Mouse (Mus musculus): ENCODE measurements around the gene D630036H23Rik. TPM values are rescaled to one million over a fixed set of nuclear protein-coding genes. Genes with fewer than 3 reads are reported as not detected.
"Not testable (repeated sequence)": the region's sequence is repeated elsewhere in the genome, so short reads cannot be mapped to it uniquely, and the experiment has no call there.

D630036H23Rik gene
- polyA plus RNA-seq, 1 experiment from 2014 or later: 3.2 TPM

DNA sequence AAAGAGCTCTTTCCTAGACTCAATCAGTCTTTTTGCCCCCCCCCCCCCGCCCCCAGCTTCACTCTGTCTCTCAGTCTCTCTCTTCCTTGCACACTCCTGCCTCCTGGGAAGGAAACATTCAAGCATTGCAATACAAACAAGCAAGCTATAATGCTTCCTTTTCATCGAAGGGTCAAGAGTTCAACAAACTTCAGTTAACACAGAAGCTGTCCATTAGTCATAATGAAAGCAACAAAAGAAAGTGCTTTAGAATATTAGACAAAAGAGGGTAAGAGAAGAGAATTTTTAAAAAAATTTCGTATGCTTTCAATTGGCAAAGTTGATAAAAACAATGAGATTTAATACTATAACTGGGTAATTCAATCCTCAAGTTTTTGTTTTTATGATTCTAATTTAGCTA, 1.7 kb downstream of the D630036H23Rik start:
- H3K9me3 ChIP-seq (ENCODE audit: control insufficient read depth, low read length): no peaks in the 10 kb centered on the region
- H3K9ac ChIP-seq (ENCODE audit: low read length): no peak overlapping the region
- no peaks in the 10 kb centered on the region for H3K27me3 ChIP-seq (replicated peaks; ENCODE audit: control insufficient read depth, insufficient read depth, low read length)
- DNase-seq (ENCODE audit: low spot score): no peak
- H3K4me2 ChIP-seq (ENCODE audit: low read length): no peak overlapping the region
- peaks cover 4% of the 10 kb centered on the region for H3K4me1 ChIP-seq (replicated peaks; ENCODE audit: control insufficient read depth, insufficient read depth, low read length)
- no peak overlapping the region for H3K4me3 ChIP-seq (ENCODE audit: low read depth, low read length)
- 41% methylated on average over 3 of the region's 3 CpGs for WGBS
- ATAC-seq (replicated peaks; ENCODE audit: low FRiP score, low TSS enrichment, low read depth): no peak
- no peaks in the 10 kb centered on the region for H3K36me3 ChIP-seq (ENCODE audit: control insufficient read depth, insufficient read depth, low read length)
- H3K27ac ChIP-seq (ENCODE audit: low read depth): no peak overlapping the region

DNA sequence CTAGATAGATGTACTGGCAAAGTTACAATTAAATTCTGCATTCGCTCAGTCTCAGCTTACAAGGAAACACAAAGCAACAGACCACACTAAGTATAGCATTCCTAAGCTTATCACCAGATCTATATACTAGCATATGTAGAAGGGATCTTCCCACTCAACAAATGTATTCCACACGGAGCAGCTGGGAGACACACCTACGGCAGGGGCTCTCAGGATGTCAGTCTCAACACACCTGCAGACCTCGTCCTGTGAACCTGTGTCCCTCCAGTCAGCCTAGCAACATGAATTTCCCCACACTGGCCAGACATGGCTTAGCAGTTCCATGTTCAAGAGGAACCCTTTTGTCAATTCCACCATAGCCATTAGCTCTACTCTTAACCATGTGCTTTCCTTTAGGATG, 5.6 kb downstream of the D630036H23Rik start:
- H3K27ac ChIP-seq (ENCODE audit: low read depth); H3K4me2 ChIP-seq (ENCODE audit: low read length); H3K4me3 ChIP-seq (ENCODE audit: low read depth, low read length); DNase-seq (ENCODE audit: low spot score); ATAC-seq (replicated peaks; ENCODE audit: low FRiP score, low TSS enrichment, low read depth); H3K9ac ChIP-seq (ENCODE audit: low read length); H3K9me3 ChIP-seq (ENCODE audit: control insufficient read depth, low read length); H3K36me3 ChIP-seq (ENCODE audit: control insufficient read depth, insufficient read depth, low read length); H3K4me1 ChIP-seq (replicated peaks; ENCODE audit: control insufficient read depth, insufficient read depth, low read length); H3K27me3 ChIP-seq (replicated peaks; ENCODE audit: control insufficient read depth, insufficient read depth, low read length): not testable (repeated sequence)
- WGBS: 92% methylated on average over 3 of the region's 4 CpGs

DNA sequence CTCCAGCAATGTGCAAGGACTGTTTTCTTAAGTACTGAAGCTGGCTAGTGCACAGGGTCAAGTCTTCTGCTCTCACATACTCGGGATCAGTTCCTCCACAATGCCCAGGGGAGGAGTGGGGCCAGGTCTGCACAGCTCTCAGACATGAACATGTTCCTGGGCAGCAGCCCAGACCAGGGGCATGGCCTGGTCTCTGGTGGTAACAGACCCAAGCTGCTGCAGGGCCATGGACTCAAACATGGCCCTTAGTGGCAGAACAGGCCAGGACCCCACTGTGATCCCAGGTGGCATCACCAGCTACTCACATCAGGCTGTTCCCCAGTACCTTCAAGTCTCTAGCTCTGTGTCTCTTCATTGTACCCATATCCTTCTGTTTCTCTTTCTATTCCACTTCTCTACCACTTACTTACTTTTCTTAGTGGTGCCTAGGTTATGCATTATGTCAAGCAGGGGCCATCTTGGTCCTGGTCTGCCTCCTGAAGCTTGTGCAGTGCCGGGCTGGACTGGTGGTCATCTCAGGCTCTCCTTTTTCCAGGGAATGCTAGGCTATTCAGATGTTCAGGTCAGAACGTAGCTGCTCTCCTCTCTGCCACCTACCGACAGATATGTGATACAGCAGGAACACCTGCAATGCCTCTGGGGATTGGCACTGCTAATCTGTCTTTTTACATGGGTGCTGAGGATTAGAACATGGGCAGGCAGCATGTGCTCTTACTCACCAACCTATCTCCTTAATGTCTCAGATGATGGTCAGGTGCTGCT, 8.6 kb downstream of the D630036H23Rik start:
- Histone ChIP-seq H3K9me3 (ENCODE audit: control insufficient read depth, low read length) (no peaks in the 10 kb centered on the region), H3K27ac (ENCODE audit: low read depth) (no peak overlapping the region), H3K27me3 (replicated peaks; ENCODE audit: control insufficient read depth, insufficient read depth, low read length) (no peaks in the 10 kb centered on the region), H3K4me2 (ENCODE audit: low read length) (no peak overlapping the region), H3K4me3 (ENCODE audit: low read depth, low read length) (no peak overlapping the region), H3K36me3 (ENCODE audit: control insufficient read depth, insufficient read depth, low read length) (no peaks in the 10 kb centered on the region), H3K9ac (ENCODE audit: low read length) (no peak overlapping the region), H3K4me1 (replicated peaks; ENCODE audit: control insufficient read depth, insufficient read depth, low read length) (no peaks in the 10 kb centered on the region)
- ATAC-seq (replicated peaks; ENCODE audit: low FRiP score, low TSS enrichment, low read depth): no peak
- no peak for DNase-seq (ENCODE audit: low spot score)
- 53% methylated on average over 4 of the region's 4 CpGs for WGBS

DNA sequence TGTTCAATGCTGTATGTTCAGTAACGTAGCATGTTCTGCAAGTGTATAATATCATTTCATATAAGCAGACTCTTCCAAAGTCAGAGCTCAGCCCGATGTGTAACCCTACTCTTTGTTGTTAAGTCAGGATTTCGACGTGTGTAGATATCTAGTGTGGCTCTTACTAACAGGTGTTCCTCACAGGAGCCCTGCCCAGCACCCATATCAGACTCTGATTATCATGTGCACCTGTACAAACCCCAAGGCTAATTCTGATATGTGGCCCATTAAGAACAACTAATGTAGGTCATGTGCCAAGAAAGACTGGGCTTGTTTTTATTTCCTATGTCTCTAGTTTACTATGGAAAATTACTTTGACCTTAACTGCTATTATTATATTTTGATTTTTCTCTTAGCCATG, 18.0 kb downstream of the D630036H23Rik start:
- Histone ChIP-seq H3K27me3 (replicated peaks; ENCODE audit: control insufficient read depth, insufficient read depth, low read length) (no peaks in the 10 kb centered on the region), H3K36me3 (ENCODE audit: control insufficient read depth, insufficient read depth, low read length) (no peaks in the 10 kb centered on the region), H3K4me3 (ENCODE audit: low read depth, low read length) (no peak overlapping the region), H3K27ac (ENCODE audit: low read depth) (no peak overlapping the region), H3K9me3 (ENCODE audit: control insufficient read depth, low read length) (0 out of 2 replicates have a peak, but pooled peaks cover 4% of the 10 kb centered on the region), H3K9ac (ENCODE audit: low read length) (no peak overlapping the region), H3K4me2 (ENCODE audit: low read length) (no peak overlapping the region), H3K4me1 (replicated peaks; ENCODE audit: control insufficient read depth, insufficient read depth, low read length) (no peaks in the 10 kb centered on the region)
- WGBS: 89% methylated on average over 4 of the region's 4 CpGs
- DNase-seq (ENCODE audit: low spot score): no peak
- ATAC-seq (replicated peaks; ENCODE audit: low FRiP score, low TSS enrichment, low read depth): no peak

DNA sequence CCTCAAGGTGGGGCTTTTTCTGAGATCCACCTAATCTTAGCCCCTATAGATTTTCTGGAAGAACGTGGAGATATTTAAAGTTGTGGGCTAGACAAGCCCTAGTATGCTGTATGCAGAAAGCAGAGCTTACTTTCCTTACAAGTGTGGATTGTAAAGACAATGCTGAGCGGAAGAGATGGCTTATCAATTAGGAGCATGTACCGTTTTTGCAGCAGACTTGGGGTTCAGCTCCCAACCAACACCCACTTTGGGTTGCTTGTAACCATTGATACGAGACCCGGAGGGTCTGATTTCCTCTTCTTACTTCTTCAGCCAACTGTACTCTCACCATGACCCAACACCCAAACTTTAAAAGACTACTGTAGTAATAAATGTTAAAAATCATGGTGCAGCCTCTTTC, 21.3 kb downstream of the D630036H23Rik start:
- no peak for DNase-seq (ENCODE audit: low spot score)
- no peaks in the 10 kb centered on the region for H3K36me3 ChIP-seq (ENCODE audit: control insufficient read depth, insufficient read depth, low read length)
- H3K4me2 ChIP-seq (ENCODE audit: low read length): no peak overlapping the region
- no peak overlapping the region for H3K4me3 ChIP-seq (ENCODE audit: low read depth, low read length)
- no peak overlapping the region for H3K27ac ChIP-seq (ENCODE audit: low read depth)
- H3K4me1 ChIP-seq (replicated peaks; ENCODE audit: control insufficient read depth, insufficient read depth, low read length): no peaks in the 10 kb centered on the region
- WGBS: 95% methylated on average over 5 of the region's 5 CpGs
- no peak for ATAC-seq (replicated peaks; ENCODE audit: low FRiP score, low TSS enrichment, low read depth)
- no peak overlapping the region for H3K9ac ChIP-seq (ENCODE audit: low read length)
- 0 out of 2 replicates have a peak, but pooled peaks cover 4% of the 10 kb centered on the region for H3K9me3 ChIP-seq (ENCODE audit: control insufficient read depth, low read length)
- H3K27me3 ChIP-seq (replicated peaks; ENCODE audit: control insufficient read depth, insufficient read depth, low read length): no peaks in the 10 kb centered on the region

DNA sequence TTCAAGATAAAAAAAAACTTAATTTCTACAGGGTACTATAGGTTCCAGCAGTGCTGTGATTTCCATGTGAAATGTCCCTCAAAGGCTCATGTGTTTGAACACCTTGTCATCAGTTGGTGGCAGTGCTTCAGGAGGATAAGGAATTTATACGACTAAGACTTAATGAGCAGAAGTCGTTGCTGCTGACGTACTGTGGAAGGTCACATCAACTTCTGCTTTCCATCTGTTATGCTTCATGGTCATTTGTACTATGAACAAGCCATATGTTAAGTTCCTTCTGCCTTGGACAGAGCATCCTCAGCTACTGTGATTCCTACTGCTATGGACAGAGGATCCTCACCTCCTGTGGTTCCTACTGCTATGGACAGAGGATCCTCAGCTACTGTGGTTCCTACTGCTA, 21.9 kb downstream of the D630036H23Rik start:
- 0 out of 2 replicates have a peak, but pooled peaks cover 4% of the 10 kb centered on the region for H3K9me3 ChIP-seq (ENCODE audit: control insufficient read depth, low read length)

DNA sequence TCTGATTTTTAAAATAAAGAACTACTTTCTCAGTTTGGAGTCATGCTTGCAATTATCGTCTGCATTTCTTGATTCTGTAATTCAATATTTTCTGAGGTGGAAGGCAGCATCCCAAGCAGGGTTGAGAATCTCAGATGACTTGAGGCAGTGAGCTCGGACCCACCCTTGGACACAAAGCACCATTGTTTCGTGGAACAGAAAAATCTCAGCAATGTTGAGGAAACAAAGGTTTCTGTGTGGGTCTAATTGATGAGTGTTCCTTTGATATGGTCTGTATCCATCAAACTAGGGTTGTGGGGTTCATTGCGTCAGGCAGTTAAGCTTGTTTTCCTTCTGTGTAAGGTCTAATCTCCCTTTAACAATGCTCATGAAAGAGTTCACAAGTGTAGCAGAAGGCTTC, 37.9 kb downstream of the D630036H23Rik start:
- DNase-seq (ENCODE audit: low spot score) (no peak), ATAC-seq (replicated peaks; ENCODE audit: low FRiP score, low TSS enrichment, low read depth) (no peak)
- H3K4me1 ChIP-seq (replicated peaks; ENCODE audit: control insufficient read depth, insufficient read depth, low read length): no peaks in the 10 kb centered on the region

More for the DNA sequence above, 21.9 kb downstream of the D630036H23Rik start:
- H3K4me1 ChIP-seq (replicated peaks; ENCODE audit: control insufficient read depth, insufficient read depth, low read length): no peaks in the 10 kb centered on the region
- 81% methylated on average over 3 of the region's 3 CpGs for WGBS
- DNase-seq (ENCODE audit: low spot score): no peak
- H3K27ac ChIP-seq (ENCODE audit: low read depth): no peak overlapping the region
- no peak overlapping the region for H3K9ac ChIP-seq (ENCODE audit: low read length)
- ATAC-seq (replicated peaks; ENCODE audit: low FRiP score, low TSS enrichment, low read depth): no peak
- H3K4me3 ChIP-seq (ENCODE audit: low read depth, low read length): no peak overlapping the region
- no peaks in the 10 kb centered on the region for H3K27me3 ChIP-seq (replicated peaks; ENCODE audit: control insufficient read depth, insufficient read depth, low read length)
- H3K4me2 ChIP-seq (ENCODE audit: low read length): no peak overlapping the region
- H3K36me3 ChIP-seq (ENCODE audit: control insufficient read depth, insufficient read depth, low read length): no peaks in the 10 kb centered on the region

DNA sequence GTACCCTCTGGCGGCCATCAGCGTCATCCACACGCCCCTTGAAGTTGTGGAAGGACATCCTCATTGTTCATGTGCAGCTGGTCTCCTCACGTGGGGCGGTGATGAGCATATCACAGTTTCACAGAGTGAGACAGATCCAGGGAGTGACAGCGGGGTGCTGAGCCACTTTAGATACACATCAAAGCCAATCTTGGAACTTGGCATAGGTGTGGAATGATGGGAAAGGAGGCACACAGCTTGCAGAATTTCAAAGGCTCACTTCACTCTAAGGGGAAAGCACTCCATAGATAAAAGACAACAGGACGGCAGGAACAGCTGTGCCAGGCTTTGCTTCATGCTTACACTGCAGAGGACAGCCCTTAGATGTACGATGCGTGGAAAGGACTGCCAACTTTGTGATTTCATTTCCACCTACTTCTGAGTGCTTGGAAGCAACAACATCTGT, 48.1 kb downstream of the D630036H23Rik start:
- Histone ChIP-seq H3K9ac (ENCODE audit: low read length) (no peak overlapping the region), H3K4me2 (ENCODE audit: low read length) (no peak overlapping the region), H3K27ac (ENCODE audit: low read depth) (no peak overlapping the region), H3K4me3 (ENCODE audit: low read depth, low read length) (no peak overlapping the region), H3K4me1 (replicated peaks; ENCODE audit: control insufficient read depth, insufficient read depth, low read length) (no peaks in the 10 kb centered on the region), H3K9me3 (ENCODE audit: control insufficient read depth, low read length) (no peaks in the 10 kb centered on the region), H3K27me3 (replicated peaks; ENCODE audit: control insufficient read depth, insufficient read depth, low read length) (no peaks in the 10 kb centered on the region), H3K36me3 (ENCODE audit: control insufficient read depth, insufficient read depth, low read length) (no peaks in the 10 kb centered on the region)
- ATAC-seq (replicated peaks; ENCODE audit: low FRiP score, low TSS enrichment, low read depth) (no peak), DNase-seq (ENCODE audit: low spot score) (no peak)
- WGBS: 74% methylated on average over 9 of the region's 9 CpGs

More for the DNA sequence above, 37.9 kb downstream of the D630036H23Rik start:
- no peak overlapping the region for H3K4me2 ChIP-seq (ENCODE audit: low read length)
- H3K36me3 ChIP-seq (ENCODE audit: control insufficient read depth, insufficient read depth, low read length): no peaks in the 10 kb centered on the region
- no peak overlapping the region for H3K4me3 ChIP-seq (ENCODE audit: low read depth, low read length)
- 75% methylated on average over 4 of the region's 4 CpGs for WGBS
- H3K9ac ChIP-seq (ENCODE audit: low read length): no peak overlapping the region
- no peaks in the 10 kb centered on the region for H3K9me3 ChIP-seq (ENCODE audit: control insufficient read depth, low read length)
- H3K27me3 ChIP-seq (replicated peaks; ENCODE audit: control insufficient read depth, insufficient read depth, low read length): no peaks in the 10 kb centered on the region
- H3K27ac ChIP-seq (ENCODE audit: low read depth): no peak overlapping the region

DNA sequence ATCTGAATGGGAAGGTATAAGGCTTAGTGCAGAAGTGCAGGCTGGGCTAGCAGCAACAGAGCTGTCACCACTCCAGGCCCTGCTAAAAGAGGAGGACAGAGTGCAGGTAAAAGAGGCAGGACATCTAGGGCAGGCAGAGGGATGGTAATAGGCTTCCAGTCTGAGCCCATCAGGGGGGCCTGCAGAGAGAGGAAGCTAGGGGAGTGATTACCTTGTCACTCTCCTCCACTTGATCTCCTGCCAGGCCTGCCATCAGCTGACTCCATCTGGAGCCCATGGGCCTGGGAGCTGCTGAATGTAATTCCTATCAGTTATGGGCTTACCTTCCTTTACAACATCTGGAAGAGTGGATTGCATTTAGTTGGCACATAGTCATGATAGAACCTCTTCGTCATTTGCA, 49.3 kb downstream of the D630036H23Rik start:
- H3K4me1 ChIP-seq (replicated peaks; ENCODE audit: control insufficient read depth, insufficient read depth, low read length): no peaks in the 10 kb centered on the region
- DNase-seq (ENCODE audit: low spot score) (no peak), ATAC-seq (replicated peaks; ENCODE audit: low FRiP score, low TSS enrichment, low read depth) (no peak)
- no peaks in the 10 kb centered on the region for H3K9me3 ChIP-seq (ENCODE audit: control insufficient read depth, low read length)
- H3K4me2 ChIP-seq (ENCODE audit: low read length): no peak overlapping the region
- no peak overlapping the region for H3K4me3 ChIP-seq (ENCODE audit: low read depth, low read length)
- no peaks in the 10 kb centered on the region for H3K27me3 ChIP-seq (replicated peaks; ENCODE audit: control insufficient read depth, insufficient read depth, low read length)
- H3K36me3 ChIP-seq (ENCODE audit: control insufficient read depth, insufficient read depth, low read length): no peaks in the 10 kb centered on the region
- H3K9ac ChIP-seq (ENCODE audit: low read length): no peak overlapping the region
- WGBS: 88% methylated on average over 1 of the region's 1 CpGs
- no peak overlapping the region for H3K27ac ChIP-seq (ENCODE audit: low read depth)

Data from intestine, embryonic 14.5 days (tissue).